Mouse (Mus musculus) frontal cortex, adult (tissue): ENCODE results near the gene Farsa.
A peak's percentile ranks its signal among the peaks of the same experiment; 100 is the strongest.

Source experiments
- ATAC-seq: cut with Nextera tagmentation; 2 replicates; pipeline ENCODE4 v1.9.2; 2017; ENCODE audit warnings: mild to moderate bottlenecking, moderate library complexity, mixed read lengths; ENCODE audit not compliant: low TSS enrichment

Farsa gene

DNA sequence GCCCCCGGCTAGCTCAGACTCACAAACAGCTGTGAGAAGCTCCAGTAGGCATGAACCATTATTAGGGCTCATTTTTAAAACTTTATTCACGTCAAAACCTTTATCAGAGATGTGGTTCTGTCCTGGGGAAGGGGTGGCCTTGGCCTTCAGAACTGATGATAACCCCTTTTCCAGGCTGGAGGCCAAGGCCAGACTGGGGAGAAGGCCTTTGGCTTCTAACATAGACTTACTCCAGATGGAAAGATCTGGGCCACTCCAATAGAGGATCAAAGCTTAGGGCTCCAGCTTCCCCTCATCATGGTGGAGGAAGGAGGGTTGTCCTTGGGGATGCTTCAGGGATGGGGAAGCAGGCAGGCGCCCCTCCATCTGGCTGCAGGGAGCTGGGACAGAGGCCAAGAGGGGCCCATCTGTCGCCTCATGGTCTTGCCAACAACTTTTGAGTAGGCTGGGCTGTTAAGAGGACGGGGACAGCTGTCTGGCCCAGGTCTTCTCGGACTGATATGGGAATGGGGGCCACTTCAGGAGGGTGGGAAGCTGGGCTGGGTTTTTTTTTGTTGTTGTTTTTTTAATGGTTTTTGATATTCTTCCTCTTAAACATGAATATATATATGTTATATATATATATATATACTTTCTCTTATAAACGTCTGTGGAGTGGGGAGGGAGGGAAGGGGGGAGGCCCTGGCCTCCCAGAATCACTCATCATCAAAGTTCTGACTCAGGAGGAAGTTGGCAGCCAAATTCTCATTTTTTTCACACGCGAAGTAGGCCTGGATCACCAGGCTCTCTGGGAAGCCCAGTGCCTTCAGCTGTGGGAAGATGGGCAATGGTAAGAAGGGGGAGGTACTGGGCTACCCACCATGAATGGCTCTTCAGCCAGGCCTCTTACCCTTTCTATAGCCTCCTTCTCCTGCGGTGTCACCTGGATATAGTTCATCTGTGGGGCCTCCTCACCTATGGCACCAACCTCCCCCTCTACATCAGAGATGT is 21.6 kb upstream of the Farsa start:
- peak; percentile 13; the same call in 1 of the 2 replicates for ATAC-seq

- ATAC-seq, result no peak
These were observed 19.5 kb upstream of the Farsa start for GRCm38 (mm10) chr8:84837149-84837911.

DNA sequence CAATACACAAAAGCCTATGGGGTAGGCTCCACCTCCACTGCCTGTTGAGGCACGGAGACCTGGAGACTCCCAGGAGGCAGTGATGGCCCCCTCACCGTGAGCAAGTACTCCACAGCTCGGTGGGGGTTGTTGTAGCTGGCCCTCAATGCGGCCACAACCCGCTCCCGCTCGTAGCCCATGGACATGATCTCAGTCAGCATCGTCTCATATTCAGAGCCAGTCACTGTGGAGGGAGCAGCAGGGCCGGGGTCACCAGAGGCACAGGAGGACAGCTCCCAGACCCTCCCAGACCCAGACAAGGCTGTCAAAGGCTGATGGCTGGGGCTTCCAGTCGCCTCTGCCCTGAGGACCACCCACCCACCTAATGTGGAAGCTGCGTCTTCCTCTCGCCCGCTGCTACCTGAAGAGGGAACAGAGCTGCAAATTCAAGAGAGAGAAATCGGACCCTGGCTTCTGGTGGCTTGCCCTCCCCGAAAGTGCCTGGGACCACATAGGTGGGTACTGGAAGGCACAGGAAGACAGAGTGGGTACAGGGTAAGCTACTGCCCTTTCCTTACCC is 18.8 kb upstream of the Farsa start:
- no peak for ATAC-seq

GRCm38 (mm10) chr8:84838513-84838912 is 18.3 kb upstream of the Farsa start:
- ATAC-seq, result no peak

- no peak for ATAC-seq
These were observed 17.4 kb upstream of the Farsa start for GRCm38 (mm10) chr8:84839411-84839810.

DNA sequence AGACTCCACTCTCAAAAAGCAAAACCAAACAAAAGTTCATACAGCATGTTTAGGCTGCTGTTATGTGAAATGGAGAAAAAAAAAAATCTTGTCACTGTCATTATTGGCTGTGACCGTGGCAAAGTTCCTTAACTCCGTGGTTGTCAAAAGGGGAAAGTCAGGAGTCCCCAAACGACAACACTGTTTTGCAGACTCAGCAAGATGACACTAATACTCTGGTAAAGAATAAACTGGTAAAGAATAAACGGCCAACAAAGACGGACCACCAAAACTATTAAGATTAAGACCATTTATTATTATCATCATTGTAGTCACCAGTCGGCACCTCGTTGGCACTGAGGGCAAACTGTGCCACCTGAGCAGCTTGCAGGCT is 16.9 kb upstream of the Farsa start:
- no peak for ATAC-seq

DNA sequence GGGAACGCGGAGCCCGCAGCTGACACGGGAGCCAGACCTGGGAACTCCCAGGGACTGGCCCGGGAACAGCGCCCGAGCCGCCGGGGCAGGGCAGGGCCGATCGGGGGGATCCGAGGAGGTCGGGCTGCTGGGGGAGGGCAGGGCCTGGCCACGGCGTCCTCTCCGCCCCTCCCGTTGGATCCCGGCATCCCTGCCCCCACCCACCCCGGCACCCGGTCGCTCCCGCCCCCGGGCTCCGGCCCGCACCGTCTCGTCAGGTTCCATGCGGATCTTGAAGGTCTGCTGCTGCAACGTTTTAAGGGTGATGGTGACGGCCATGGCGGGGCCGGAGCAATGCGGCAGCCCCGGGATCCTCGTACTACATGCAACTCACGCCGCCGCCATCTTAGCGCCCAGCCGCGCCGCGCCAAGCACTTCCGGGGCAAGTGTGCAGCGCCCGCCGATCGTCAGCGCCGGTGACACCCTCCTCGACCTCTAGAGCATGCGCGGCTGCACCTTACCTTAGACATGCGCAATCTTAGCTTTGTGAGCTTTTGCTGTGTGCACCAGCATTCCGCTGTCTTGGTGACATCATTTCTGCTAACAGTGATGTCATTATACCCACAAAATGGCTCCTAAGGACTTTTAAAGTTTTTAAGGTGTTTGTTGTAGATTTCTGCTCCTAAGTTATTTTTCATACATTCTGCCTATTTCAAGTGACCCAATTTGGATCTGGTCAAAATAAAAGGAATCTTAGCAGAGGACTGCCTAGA is 16.4 kb upstream of the Farsa start, which contains the start of gene Rad23a:
Rad23a (minus strand) TSS at position 418 of the 752 bp plus-strand sequence.
- peak; percentile 93 for ATAC-seq

GRCm38 (mm10) chr8:84841514-84841913 is 15.3 kb upstream of the Farsa start:
- no peak for ATAC-seq

DNA sequence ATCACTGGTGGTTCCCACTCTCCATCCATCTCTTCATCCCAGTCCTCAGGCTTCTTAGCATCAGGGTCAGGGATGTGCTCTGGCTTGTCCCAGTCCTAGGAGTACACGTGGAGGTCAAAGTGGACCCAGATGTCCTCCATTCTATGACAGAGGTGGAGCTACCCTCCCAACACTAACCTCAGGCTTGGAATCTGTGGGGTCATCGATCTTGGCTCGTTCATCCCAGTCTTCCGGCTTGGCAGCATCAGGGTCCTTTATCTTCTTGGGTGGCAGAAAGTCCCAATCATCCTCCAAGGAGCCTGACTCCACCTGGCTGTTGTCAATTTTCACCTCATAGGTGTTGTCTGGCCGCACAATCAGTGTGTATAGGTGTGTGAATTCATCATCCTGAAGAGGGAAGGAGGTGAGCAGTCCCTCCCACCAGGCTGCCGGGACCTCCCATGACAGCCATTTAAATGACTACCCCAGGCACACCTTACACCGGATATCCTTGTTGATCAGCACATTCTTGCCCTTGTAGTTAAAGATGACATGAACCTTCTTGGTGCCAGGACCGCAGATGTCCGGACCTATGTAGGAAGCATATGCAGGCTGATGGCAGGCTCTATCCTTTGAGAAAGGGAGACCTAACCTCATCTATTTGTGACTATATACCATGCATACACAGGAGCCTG is 12.3 kb upstream of the Farsa start:
- ATAC-seq, result no peak

- ATAC-seq, result no peak
These were observed 11.3 kb upstream of the Farsa start for GRCm38 (mm10) chr8:84845355-84846093.

DNA sequence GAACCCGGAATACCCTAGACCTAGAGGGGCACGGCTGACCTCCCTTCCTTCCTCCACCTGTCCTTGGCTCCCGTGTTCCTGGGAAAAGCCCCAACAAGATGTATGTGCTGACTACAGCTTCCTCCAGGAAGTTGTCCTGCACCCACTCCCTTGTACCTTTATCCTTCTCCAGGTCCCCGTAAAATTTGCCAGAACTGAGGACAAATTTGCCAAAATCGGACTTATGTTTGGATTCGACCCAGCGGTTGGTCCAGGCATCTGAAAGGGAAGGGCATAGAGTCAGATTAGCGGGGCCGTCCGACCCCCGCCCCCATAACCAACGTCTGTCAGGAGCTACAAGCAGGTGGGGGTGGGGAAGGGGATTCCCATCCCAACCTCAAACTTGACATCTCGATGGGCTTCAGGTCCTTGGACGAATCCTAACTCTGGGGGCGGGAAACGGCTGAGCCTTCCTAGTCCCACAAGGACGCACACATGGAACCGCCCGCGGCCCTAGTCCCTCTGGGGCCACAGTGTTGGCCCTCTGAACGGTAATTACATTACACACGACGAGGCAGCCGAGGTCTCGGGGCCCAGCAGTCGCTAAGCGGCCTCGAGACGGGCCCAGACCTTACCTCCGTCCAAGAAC is 10.6 kb upstream of the Farsa start:
- peak; percentile 5 for ATAC-seq

DNA sequence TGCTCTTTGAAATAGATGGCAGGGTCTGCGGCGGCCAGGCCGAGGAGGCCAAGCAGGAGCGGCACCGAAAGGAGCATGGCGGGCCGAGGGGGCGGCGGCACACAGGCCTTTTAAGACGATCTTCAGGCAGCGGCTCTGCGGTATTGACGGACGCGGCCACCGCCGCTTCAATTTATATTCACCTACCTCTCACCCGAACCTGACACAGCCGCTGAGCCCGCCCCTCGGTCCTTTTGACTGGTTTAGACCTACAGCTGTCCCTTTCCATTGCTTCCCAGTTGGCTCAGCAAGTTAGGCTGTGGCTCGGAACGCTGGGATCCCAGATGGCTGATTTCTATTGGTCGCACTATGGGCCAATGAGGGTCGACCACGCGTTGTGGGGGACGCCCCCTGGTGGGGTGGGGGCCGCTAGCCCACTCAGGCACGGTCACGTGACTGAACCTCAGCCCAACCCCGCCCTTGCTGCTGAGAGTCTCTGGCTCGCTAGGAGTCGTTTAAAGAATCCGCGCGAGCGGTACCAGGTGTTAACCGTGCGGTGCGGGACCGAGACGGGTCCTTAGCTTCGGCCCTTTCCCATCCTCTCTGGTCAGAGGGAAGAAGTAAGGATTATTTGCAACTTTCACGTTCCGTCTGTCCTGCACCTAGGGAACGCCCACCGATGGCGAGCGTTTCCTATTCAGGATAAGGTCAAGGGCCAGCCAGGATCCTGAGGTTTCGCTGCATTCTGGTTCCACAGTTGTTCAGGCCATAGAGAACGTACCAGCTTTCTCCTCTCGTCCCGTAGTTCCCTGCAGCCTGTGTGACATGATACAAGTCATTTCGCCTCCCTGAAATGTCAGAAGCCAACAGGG is 9.8 kb upstream of the Farsa start, which contains the start of gene Calr:
Calr (minus strand) TSS at position 213 of the 851 bp plus-strand sequence.
- peak; percentile 97 for ATAC-seq

DNA sequence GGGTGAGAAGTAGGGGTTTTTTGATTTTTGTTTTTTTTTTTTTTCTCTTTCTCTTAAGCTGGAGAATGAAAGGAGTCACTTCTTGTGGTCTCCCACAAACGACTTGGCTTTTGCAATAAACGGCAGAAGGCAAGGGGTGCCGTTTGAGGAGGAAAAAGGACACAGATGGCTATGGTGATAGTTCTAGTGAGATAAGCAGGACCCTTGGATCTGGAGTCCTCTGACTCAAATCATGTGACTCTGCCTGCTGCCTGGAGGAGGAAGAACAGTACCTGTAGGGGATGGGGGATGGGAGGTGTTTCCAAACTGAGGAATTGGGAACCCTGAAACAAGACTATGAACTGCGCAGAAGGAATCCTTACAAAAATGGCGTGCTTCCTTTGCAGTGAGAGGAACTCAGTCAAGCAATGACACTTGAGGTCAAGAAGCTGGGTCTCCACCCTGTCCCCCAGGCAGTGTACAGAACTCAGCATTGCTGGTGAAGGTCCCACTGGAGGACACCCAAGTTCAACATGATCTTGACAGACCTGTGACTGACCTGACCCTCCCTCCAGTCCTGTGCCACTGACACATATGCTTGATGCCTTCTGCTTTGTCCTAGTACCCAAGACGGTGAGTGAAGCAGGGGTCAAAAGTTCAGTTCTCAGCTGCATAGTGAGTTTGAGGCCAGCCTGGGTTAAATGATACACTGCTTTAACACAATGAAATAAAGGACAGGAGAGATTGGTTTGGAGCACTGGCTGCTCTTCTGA is 8.9 kb upstream of the Farsa start:
- no peak for ATAC-seq

GRCm38 (mm10) chr8:84856434-84856833 is 355 bp upstream of the Farsa start:
- 0 out of 2 replicates have a peak, but pooled peaks have one; percentile 4 for ATAC-seq

DNA sequence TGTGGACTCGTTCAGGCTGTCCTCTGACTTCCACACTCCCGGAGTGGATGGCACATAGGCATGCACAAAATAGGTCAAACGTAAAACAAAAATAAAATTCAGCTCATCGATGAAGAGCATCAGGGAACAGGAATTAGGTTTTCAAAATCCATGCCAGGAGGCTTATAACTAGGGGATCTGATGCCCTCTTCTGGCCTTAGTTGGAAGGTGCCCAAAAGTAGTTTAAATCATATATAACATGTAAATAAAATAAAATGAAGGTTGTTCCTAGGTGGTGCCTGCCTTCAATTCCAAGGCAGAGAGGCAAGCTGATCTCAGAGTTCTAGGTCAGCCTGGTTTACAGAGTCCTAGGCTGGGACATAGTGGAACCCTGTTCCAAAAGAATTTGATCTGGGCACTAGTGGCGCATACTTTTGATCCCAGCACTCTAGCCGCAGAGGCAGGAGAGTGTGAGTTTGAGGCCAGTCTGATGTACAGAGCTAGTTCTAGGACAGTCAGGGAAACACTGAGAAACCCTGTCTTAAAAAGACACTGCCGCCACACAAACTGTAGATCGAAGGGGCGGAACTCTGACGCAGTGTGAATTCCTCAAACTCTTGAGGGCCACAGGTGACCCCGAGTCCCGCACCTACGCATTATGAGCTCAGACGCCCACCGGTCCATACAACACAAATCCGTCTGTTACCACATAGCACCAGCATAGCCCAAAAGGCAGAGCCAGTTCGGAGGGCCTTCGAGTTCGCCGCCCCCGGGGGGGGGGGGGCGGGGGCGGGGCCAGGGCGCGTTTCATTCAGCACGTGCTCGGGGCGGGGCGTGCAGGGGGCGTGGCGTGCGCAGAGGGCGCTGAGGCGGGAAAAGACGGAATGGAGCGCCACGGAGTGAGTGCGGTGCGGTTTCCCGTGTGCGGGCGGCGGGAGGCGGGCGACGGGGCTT is 14.9 kb downstream of the Farsa start, which contains the start of gene Syce2:
Syce2 (plus strand) TSS at position 736 of the 933 bp plus-strand sequence.
- 0 out of 2 replicates have a peak, but pooled peaks have one; percentile 22 for ATAC-seq

DNA sequence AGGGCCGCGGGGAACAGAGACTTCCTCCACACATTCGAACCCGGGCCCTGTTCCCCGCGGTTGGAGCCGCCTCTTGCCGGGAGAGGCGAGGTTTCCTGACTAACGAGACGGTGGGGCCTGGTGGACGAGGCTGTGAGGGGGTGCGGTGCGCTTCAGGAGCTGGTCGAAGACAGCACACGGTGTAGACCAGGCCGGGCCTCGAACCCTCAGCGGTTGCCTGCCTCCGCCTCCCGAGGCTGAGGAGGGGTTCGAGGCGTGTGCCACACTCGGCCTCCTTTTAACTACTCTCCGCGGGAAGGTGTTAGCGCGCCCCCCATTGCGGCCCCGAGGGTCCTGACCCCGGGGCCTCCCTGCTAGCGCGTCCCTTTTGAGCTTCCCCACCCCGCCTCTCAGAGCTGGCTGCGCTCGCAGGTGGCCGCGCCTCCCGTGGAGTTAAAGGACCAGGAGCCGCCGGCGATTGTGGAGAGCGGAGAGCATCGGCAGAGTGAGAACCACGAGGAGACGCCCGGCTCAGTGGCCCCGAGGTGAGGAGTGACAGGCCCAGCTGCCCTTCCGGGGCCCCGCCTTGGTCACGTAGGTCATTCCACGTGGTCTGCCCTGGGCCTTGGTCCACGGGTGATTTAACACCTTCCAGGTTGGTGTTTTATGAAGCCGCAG is 15.6 kb downstream of the Farsa start:
- ATAC-seq, result no peak
